Mouse (Mus musculus): ENCODE results near the gene Tspan33.

DNA sequence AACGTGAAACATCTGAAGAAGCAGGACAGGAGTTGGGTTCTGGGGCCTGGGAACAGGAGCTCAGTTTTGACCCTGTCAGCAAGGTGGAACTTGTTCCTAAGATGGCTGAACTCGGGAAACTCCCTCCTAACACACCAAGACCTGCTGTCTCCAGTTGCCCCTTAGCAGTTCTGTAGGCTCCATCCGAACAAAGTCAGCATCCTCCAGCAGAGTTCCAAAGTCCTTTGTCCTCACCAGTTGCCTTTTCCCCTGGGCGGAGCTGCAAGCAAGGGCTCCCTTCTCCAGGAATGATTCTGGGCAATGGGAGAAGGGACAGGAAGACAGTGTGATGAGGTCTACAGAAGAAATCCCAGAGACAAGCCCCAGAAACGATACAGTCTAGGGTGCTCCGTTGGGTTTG, 26.8 kb upstream of the Tspan33 start:
- TF ChIP-seq CTCF (IDR thresholded peaks at IDR 0.05; ENCODE audit: control insufficient read depth, insufficient read depth, low read length) (no peak), POLR2A (IDR thresholded peaks at IDR 0.05; ENCODE audit: borderline replicate concordance, control insufficient read depth, low read depth, low read length) (no peak)

Data from bone marrow, adult 2 months (tissue).